Mouse (Mus musculus) liver, embryonic 14.5 days (tissue): ENCODE measurements at regions not wholly inside any gene's neighbourhood (a gene's known extent, or its start where the extent isn't known, plus 50 kb on each side); places are given as distances from the start of the nearest gene placed in this dataset.

Experiments
- CTCF ChIP-seq: IDR thresholded peaks from 2 replicates; pipeline ENCODE4 v1.5.1; 2016; ENCODE audit warnings: antibody characterized with exemption, low read depth, control low read depth
- EP300 ChIP-seq: IDR thresholded peaks from 2 replicates; pipeline ENCODE4 v1.6.1; 2016; ENCODE audit warnings: antibody characterized with exemption, low read depth

GRCm38 (mm10) chr5:33548800-33549199 lies 80.6 kb downstream of the Fam53a start:
- TF ChIP-seq CTCF (peak; percentile 45), EP300 (no peak)
